Mouse (Mus musculus): ENCODE results near the gene Cdk1. TPM values are rescaled to one million over a fixed set of nuclear protein-coding genes. Genes with fewer than 3 reads are reported as not detected.

The Cdk1 gene
- polyA plus RNA-seq, 1 experiment from 2014 or later: 561 TPM

- Histone ChIP-seq H3K36me3 (ENCODE audit: control insufficient read depth, insufficient read depth, low read length) (no peaks in the 10 kb centered on the region), H3K4me2 (ENCODE audit: low read depth, low read length) (no peak overlapping the region)
Measured at GRCm38 (mm10) chr10:69305600-69305999, 47.1 kb downstream of the Cdk1 start.

GRCm38 (mm10) chr10:69304819-69305218, 47.9 kb downstream of the Cdk1 start:
- Histone ChIP-seq H3K9me3 (ENCODE audit: control insufficient read depth, low read length) (no peaks in the 10 kb centered on the region), H3K27me3 (ENCODE audit: control insufficient read depth, insufficient read depth, low read depth, low read length) (no peaks in the 10 kb centered on the region), H3K36me3 (ENCODE audit: control insufficient read depth, insufficient read depth, low read length) (no peaks in the 10 kb centered on the region), H3K4me3 (ENCODE audit: low read length) (no peak overlapping the region), H3K27ac (ENCODE audit: low read length) (no peak overlapping the region), H3K9ac (ENCODE audit: low read length) (no peak overlapping the region), H3K4me2 (ENCODE audit: low read depth, low read length) (no peak overlapping the region), H3K4me1 (replicated peaks; ENCODE audit: control insufficient read depth, insufficient read depth, low read length) (peaks cover 5% of the 10 kb centered on the region; the same call in 1 of the 2 replicates)
- 80% methylated on average over 3 of the region's 3 CpGs for WGBS
- no peak for ATAC-seq (ENCODE audit: low read depth)

More at GRCm38 (mm10) chr10:69305600-69305999, 47.1 kb downstream of the Cdk1 start:
- no peak overlapping the region for H3K9ac ChIP-seq (ENCODE audit: low read length)
- ATAC-seq (ENCODE audit: low read depth): no peak
- H3K27ac ChIP-seq (ENCODE audit: low read length): no peak overlapping the region
- H3K9me3 ChIP-seq (ENCODE audit: control insufficient read depth, low read length): no peaks in the 10 kb centered on the region
- peaks cover 5% of the 10 kb centered on the region; the same call in 1 of the 2 replicates for H3K4me1 ChIP-seq (replicated peaks; ENCODE audit: control insufficient read depth, insufficient read depth, low read length)
- WGBS: 21% methylated on average over 7 of the region's 7 CpGs
- H3K4me3 ChIP-seq (ENCODE audit: low read length): no peak overlapping the region
- H3K27me3 ChIP-seq (ENCODE audit: control insufficient read depth, insufficient read depth, low read depth, low read length): no peaks in the 10 kb centered on the region

- Histone ChIP-seq H3K36me3 (ENCODE audit: control insufficient read depth, insufficient read depth, low read length) (no peaks in the 10 kb centered on the region), H3K4me3 (ENCODE audit: low read length) (no peak overlapping the region), H3K4me2 (ENCODE audit: low read depth, low read length) (no peak overlapping the region), H3K27ac (ENCODE audit: low read length) (no peak overlapping the region), H3K9ac (ENCODE audit: low read length) (no peak overlapping the region), H3K4me1 (replicated peaks; ENCODE audit: control insufficient read depth, insufficient read depth, low read length) (peaks cover 5% of the 10 kb centered on the region; the same call in 1 of the 2 replicates), H3K9me3 (ENCODE audit: control insufficient read depth, low read length) (no peaks in the 10 kb centered on the region), H3K27me3 (ENCODE audit: control insufficient read depth, insufficient read depth, low read depth, low read length) (no peaks in the 10 kb centered on the region)
- ATAC-seq (ENCODE audit: low read depth): no peak
- 61% methylated on average over 3 of the region's 3 CpGs for WGBS
Measured at GRCm38 (mm10) chr10:69302667-69303066, 50.1 kb downstream of the Cdk1 start.

- H3K9me3 ChIP-seq (ENCODE audit: control insufficient read depth, low read length): no peaks in the 10 kb centered on the region
- H3K27ac ChIP-seq (ENCODE audit: low read length): no peak overlapping the region
- H3K4me1 ChIP-seq (replicated peaks; ENCODE audit: control insufficient read depth, insufficient read depth, low read length): no peaks in the 10 kb centered on the region
- no peak for ATAC-seq (ENCODE audit: low read depth)
- no peak overlapping the region for H3K4me2 ChIP-seq (ENCODE audit: low read depth, low read length)
- H3K36me3 ChIP-seq (ENCODE audit: control insufficient read depth, insufficient read depth, low read length): no peaks in the 10 kb centered on the region
- no peak overlapping the region for H3K4me3 ChIP-seq (ENCODE audit: low read length)
- 85% methylated on average over 7 of the region's 7 CpGs for WGBS
- no peaks in the 10 kb centered on the region for H3K27me3 ChIP-seq (ENCODE audit: control insufficient read depth, insufficient read depth, low read depth, low read length)
- no peak overlapping the region for H3K9ac ChIP-seq (ENCODE audit: low read length)
Measured at GRCm38 (mm10) chr10:69299985-69300384, 52.8 kb downstream of the Cdk1 start.

GRCm38 (mm10) chr10:69295919-69296318, 56.8 kb downstream of the Cdk1 start:
- H3K9ac ChIP-seq (ENCODE audit: low read length): no peak overlapping the region
- no peak overlapping the region for H3K4me2 ChIP-seq (ENCODE audit: low read depth, low read length)
- no peaks in the 10 kb centered on the region for H3K4me1 ChIP-seq (replicated peaks; ENCODE audit: control insufficient read depth, insufficient read depth, low read length)
- ATAC-seq (ENCODE audit: low read depth): no peak
- no peak overlapping the region for H3K4me3 ChIP-seq (ENCODE audit: low read length)
- H3K27ac ChIP-seq (ENCODE audit: low read length): no peak overlapping the region
- 73% methylated on average over 9 of the region's 9 CpGs for WGBS
- no peaks in the 10 kb centered on the region for H3K9me3 ChIP-seq (ENCODE audit: control insufficient read depth, low read length)
- H3K36me3 ChIP-seq (ENCODE audit: control insufficient read depth, insufficient read depth, low read length): no peaks in the 10 kb centered on the region
- no peaks in the 10 kb centered on the region for H3K27me3 ChIP-seq (ENCODE audit: control insufficient read depth, insufficient read depth, low read depth, low read length)

GRCm38 (mm10) chr10:69290736-69291135, 62.0 kb downstream of the Cdk1 start:
- Histone ChIP-seq H3K27me3 (ENCODE audit: control insufficient read depth, insufficient read depth, low read depth, low read length) (no peaks in the 10 kb centered on the region), H3K36me3 (ENCODE audit: control insufficient read depth, insufficient read depth, low read length) (peaks cover 7% of the 10 kb centered on the region; the same call in 1 of the 2 replicates), H3K4me3 (ENCODE audit: low read length) (no peak overlapping the region), H3K9ac (ENCODE audit: low read length) (no peak overlapping the region), H3K27ac (ENCODE audit: low read length) (no peak overlapping the region), H3K4me1 (replicated peaks; ENCODE audit: control insufficient read depth, insufficient read depth, low read length) (no peaks in the 10 kb centered on the region), H3K9me3 (ENCODE audit: control insufficient read depth, low read length) (no peaks in the 10 kb centered on the region), H3K4me2 (ENCODE audit: low read depth, low read length) (no peak overlapping the region)
- ATAC-seq (ENCODE audit: low read depth): no peak
- WGBS: 92% methylated on average over 8 of the region's 8 CpGs

GRCm38 (mm10) chr10:69288720-69289119, 64.0 kb downstream of the Cdk1 start:
- WGBS: 79% methylated on average over 6 of the region's 6 CpGs
- no peaks in the 10 kb centered on the region for H3K4me1 ChIP-seq (replicated peaks; ENCODE audit: control insufficient read depth, insufficient read depth, low read length)
- H3K9ac ChIP-seq (ENCODE audit: low read length): no peak overlapping the region
- no peak overlapping the region for H3K4me2 ChIP-seq (ENCODE audit: low read depth, low read length)
- H3K9me3 ChIP-seq (ENCODE audit: control insufficient read depth, low read length): no peaks in the 10 kb centered on the region
- H3K36me3 ChIP-seq (ENCODE audit: control insufficient read depth, insufficient read depth, low read length): peaks cover 12% of the 10 kb centered on the region
- H3K4me3 ChIP-seq (ENCODE audit: low read length): no peak overlapping the region
- no peaks in the 10 kb centered on the region for H3K27me3 ChIP-seq (ENCODE audit: control insufficient read depth, insufficient read depth, low read depth, low read length)
- ATAC-seq (ENCODE audit: low read depth): no peak
- H3K27ac ChIP-seq (ENCODE audit: low read length): no peak overlapping the region

- Histone ChIP-seq H3K27ac (ENCODE audit: low read length) (no peak overlapping the region), H3K9me3 (ENCODE audit: control insufficient read depth, low read length) (no peaks in the 10 kb centered on the region), H3K4me1 (replicated peaks; ENCODE audit: control insufficient read depth, insufficient read depth, low read length) (no peaks in the 10 kb centered on the region), H3K9ac (ENCODE audit: low read length) (no peak overlapping the region), H3K4me3 (ENCODE audit: low read length) (no peak overlapping the region), H3K4me2 (ENCODE audit: low read depth, low read length) (no peak overlapping the region), H3K36me3 (ENCODE audit: control insufficient read depth, insufficient read depth, low read length) (peaks cover 12% of the 10 kb centered on the region), H3K27me3 (ENCODE audit: control insufficient read depth, insufficient read depth, low read depth, low read length) (no peaks in the 10 kb centered on the region)
- WGBS: 69% methylated on average over 4 of the region's 4 CpGs
- no peak for ATAC-seq (ENCODE audit: low read depth)
Measured at GRCm38 (mm10) chr10:69288086-69288485, 64.7 kb downstream of the Cdk1 start.

- WGBS: 89% methylated on average over 3 of the region's 3 CpGs
- no peak overlapping the region for H3K27ac ChIP-seq (ENCODE audit: low read length)
- no peaks in the 10 kb centered on the region for H3K27me3 ChIP-seq (ENCODE audit: control insufficient read depth, insufficient read depth, low read depth, low read length)
- H3K4me2 ChIP-seq (ENCODE audit: low read depth, low read length): no peak overlapping the region
- peaks cover 12% of the 10 kb centered on the region for H3K36me3 ChIP-seq (ENCODE audit: control insufficient read depth, insufficient read depth, low read length)
- H3K9me3 ChIP-seq (ENCODE audit: control insufficient read depth, low read length): no peaks in the 10 kb centered on the region
- H3K9ac ChIP-seq (ENCODE audit: low read length): no peak overlapping the region
- ATAC-seq (ENCODE audit: low read depth): no peak
- H3K4me3 ChIP-seq (ENCODE audit: low read length): no peak overlapping the region
- no peaks in the 10 kb centered on the region for H3K4me1 ChIP-seq (replicated peaks; ENCODE audit: control insufficient read depth, insufficient read depth, low read length)
Measured at GRCm38 (mm10) chr10:69286939-69287338, 65.8 kb downstream of the Cdk1 start.
